Mouse (Mus musculus): ENCODE data around the gene Olfr1465. TPM values are rescaled to one million over a fixed set of nuclear protein-coding genes. Genes with fewer than 3 reads are reported as not detected.

Gene Olfr1465
- not detected in 2 replicates for polyA plus RNA-seq (2012; rRNA removed)

DNA sequence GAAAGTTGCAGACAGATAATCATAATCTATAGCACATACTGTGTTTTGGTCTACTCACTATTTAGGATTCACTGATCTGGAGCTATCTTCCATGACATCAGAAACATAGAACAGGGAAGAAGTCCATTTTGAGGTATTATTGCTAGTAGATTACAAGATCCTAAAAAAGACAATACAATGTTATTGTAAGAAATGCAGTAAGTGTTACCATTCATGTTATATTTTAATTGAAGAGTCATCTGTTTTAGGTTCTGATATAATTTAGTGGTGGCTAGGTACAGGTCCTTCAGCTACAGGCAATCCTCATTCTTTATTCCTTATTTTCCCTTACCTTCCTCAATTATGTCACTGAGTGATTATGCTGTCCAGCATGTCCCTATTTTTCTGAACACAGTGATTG, at the start of gene Olfr1465:
Gene Olfr1465 (minus strand): TSS at position 101 of the 400 bp plus-strand sequence.
- no peak for TF ChIP-seq CTCF (IDR thresholded peaks at IDR 0.05; ENCODE audit: borderline replicate concordance, control insufficient read depth, extremely low read depth, insufficient read depth, low read length, poor library complexity)
- no peak for TF ChIP-seq POLR2A (IDR thresholded peaks at IDR 0.05; ENCODE audit: control insufficient read depth, extremely low read depth, insufficient read depth, low read length, poor library complexity)
- no peak for DNase-seq
- no peak within 1 kb of the TSS for H3K27ac ChIP-seq (ENCODE audit: control insufficient read depth, insufficient read depth, low read length)
- H3K4me1 ChIP-seq (replicated peaks; ENCODE audit: control insufficient read depth, insufficient read depth, low read length) = no peaks in the 10 kb centered on the region
- no peak within 1 kb of the TSS for H3K4me3 ChIP-seq (ENCODE audit: control insufficient read depth, insufficient read depth, low read length)
- H3K27me3 ChIP-seq (ENCODE audit: control insufficient read depth, insufficient read depth, low read length) = no peaks in the 10 kb centered on the region
- H3K36me3 ChIP-seq (ENCODE audit: control insufficient read depth, insufficient read depth, low read length) = no peaks in the 10 kb centered on the region

GRCm38 (mm10) chr19:13361936-13362335, 46.6 kb upstream of the Olfr1465 start, which contains the start of gene Olfr1467:
Gene Olfr1467 (plus strand): TSS chr19:13362236.
- TF ChIP-seq CTCF (IDR thresholded peaks at IDR 0.05; ENCODE audit: borderline replicate concordance, control insufficient read depth, extremely low read depth, insufficient read depth, low read length, poor library complexity) (no peak), POLR2A (IDR thresholded peaks at IDR 0.05; ENCODE audit: control insufficient read depth, extremely low read depth, insufficient read depth, low read length, poor library complexity) (no peak)
- 85% methylated on average over 2 of the region's 2 CpGs for WGBS
- no peak for DNase-seq
- no peak within 1 kb of the TSS for H3K27ac ChIP-seq (ENCODE audit: control insufficient read depth, insufficient read depth, low read length)
- no peaks in the 10 kb centered on the region for H3K4me1 ChIP-seq (replicated peaks; ENCODE audit: control insufficient read depth, insufficient read depth, low read length)
- no peak within 1 kb of the TSS for H3K4me3 ChIP-seq (ENCODE audit: control insufficient read depth, insufficient read depth, low read length)
- no peaks in the 10 kb centered on the region for H3K36me3 ChIP-seq (ENCODE audit: control insufficient read depth, insufficient read depth, low read length)
- no peaks in the 10 kb centered on the region for H3K27me3 ChIP-seq (ENCODE audit: control insufficient read depth, insufficient read depth, low read length)

DNA sequence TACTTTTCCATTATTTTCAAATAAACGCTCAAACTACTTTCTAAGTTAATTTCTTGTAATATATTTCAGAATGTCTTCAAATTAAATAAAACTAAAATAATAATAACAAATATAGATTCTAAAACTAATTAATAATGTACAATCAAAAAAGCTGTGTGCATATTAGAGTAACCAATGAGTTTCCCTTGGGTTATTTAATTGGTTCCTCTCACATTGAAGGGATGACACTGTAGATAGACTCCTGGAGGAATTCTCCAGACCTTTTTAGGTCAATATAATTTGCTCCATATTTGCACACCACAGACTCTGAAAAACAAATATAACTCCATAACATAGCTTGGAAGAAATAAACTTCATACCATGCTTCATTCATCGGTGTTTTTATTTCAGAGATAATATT, 23.2 kb upstream of the Olfr1465 start, which contains the start of gene Olfr1466:
Gene Olfr1466 (plus strand): TSS at position 301 of the 400 bp plus-strand sequence.
- Histone ChIP-seq H3K27ac (ENCODE audit: control insufficient read depth, insufficient read depth, low read length) (no peak within 1 kb of the TSS), H3K4me3 (ENCODE audit: control insufficient read depth, insufficient read depth, low read length) (no peak within 1 kb of the TSS), H3K27me3 (ENCODE audit: control insufficient read depth, insufficient read depth, low read length) (no peaks in the 10 kb centered on the region), H3K4me1 (replicated peaks; ENCODE audit: control insufficient read depth, insufficient read depth, low read length) (no peaks in the 10 kb centered on the region), H3K36me3 (ENCODE audit: control insufficient read depth, insufficient read depth, low read length) (no peaks in the 10 kb centered on the region)
- no peak for DNase-seq
- WGBS = 91% methylated on average over 2 of the region's 2 CpGs
- TF ChIP-seq POLR2A (IDR thresholded peaks at IDR 0.05; ENCODE audit: control insufficient read depth, extremely low read depth, insufficient read depth, low read length, poor library complexity) (no peak), CTCF (IDR thresholded peaks at IDR 0.05; ENCODE audit: borderline replicate concordance, control insufficient read depth, extremely low read depth, insufficient read depth, low read length, poor library complexity) (no peak)

Other genes with a start within 250 kb of the Olfr1465 start
- gene Olfr1457, start 217.7 kb downstream of the Olfr1465 start, polyA plus RNA-seq (2012; rRNA removed) = not detected in 2 replicates
- gene Olfr1458, start 208.8 kb downstream of the Olfr1465 start, polyA plus RNA-seq (2012; rRNA removed) = not detected in 2 replicates
- gene Olfr1459, start 166.0 kb downstream of the Olfr1465 start, polyA plus RNA-seq (2012; rRNA removed) = 0.05 TPM in 1 of 2 replicates, not detected in the other
- not detected in 2 replicates for gene Olfr1461, start 152.5 kb downstream of the Olfr1465 start, polyA plus RNA-seq (2012; rRNA removed)
- not detected in 2 replicates for gene Olfr1462, start 129.8 kb downstream of the Olfr1465 start, polyA plus RNA-seq (2012; rRNA removed)
- not detected in 2 replicates for gene Olfr1463, start 84.2 kb downstream of the Olfr1465 start, polyA plus RNA-seq (2012; rRNA removed)
- gene Olfr1466, start 23.3 kb upstream of the Olfr1465 start, polyA plus RNA-seq (2012; rRNA removed) = not detected in 2 replicates
- not detected in 2 replicates for gene Olfr1467, start 46.7 kb upstream of the Olfr1465 start, polyA plus RNA-seq (2012; rRNA removed)
- gene Olfr1469, start 92.3 kb upstream of the Olfr1465 start, polyA plus RNA-seq (2012; rRNA removed) = not detected in 2 replicates
- gene Olfr1471, start 127.9 kb upstream of the Olfr1465 start, polyA plus RNA-seq (2012; rRNA removed) = not detected in 2 replicates
- not detected in 2 replicates for gene Olfr1472, start 140.5 kb upstream of the Olfr1465 start, polyA plus RNA-seq (2012; rRNA removed)
- not detected in 2 replicates for gene Olfr1474, start 154.0 kb upstream of the Olfr1465 start, polyA plus RNA-seq (2012; rRNA removed)
- gene Olfr1475, start 164.7 kb upstream of the Olfr1465 start, polyA plus RNA-seq (2012; rRNA removed) = not detected in 2 replicates
- gene Olfr1477, start 185.0 kb upstream of the Olfr1465 start, polyA plus RNA-seq (2012; rRNA removed) = not detected in 2 replicates
- not detected in 2 replicates for gene Olfr1480, start 212.4 kb upstream of the Olfr1465 start, polyA plus RNA-seq (2012; rRNA removed)